Mouse (Mus musculus) right cerebral cortex, adult 18-20 months (tissue): ENCODE measurements around the gene Mrpl34.

ENCODE experiments used
- DNase-seq: peaks from one replicate; pipeline ENCODE4 v3.0.0; 2022; ENCODE audit warnings: mixed read lengths

Gene Mrpl34

DNA sequence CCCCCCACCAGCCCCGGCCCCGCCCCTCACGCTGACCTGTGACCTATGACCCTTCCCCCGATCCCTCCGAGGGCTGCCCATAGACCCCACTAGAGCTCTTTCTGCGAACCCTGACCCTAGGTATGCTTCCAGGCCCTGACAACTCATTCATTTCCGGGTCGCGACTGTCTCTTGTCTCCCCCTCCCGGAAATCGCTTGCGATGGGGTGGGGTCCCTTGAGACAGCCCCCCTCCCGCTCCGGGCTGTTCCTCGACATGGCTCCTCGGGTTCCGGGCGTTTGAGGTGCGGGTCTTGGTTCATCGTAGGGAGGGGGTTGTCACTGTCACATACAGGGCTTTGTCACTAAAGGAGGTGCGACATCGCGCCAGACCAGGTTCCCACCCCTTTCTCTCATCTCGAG, 4.7 kb downstream of the Mrpl34 start:
- peak; percentile 61 for DNase-seq

GRCm38 (mm10) chr8:71470146-71470912, 5.6 kb downstream of the Mrpl34 start:
- DNase-seq = no peak

DNA sequence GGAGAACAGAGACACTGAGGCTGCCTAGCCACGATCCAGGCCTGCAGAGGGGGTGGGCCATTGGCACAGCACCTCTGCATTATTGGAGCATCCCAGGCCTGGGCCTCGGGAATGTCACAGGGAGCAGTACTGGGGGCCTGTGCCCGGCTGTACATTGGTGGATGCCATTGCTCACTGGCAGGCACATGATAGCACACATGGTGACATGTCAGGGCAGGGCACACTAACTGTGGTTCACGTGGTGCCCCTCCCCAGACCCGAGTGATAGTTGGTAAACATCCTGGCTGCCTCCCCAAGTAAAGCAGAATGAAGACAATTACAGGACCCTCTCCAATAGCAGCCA, 6.1 kb downstream of the Mrpl34 start:
- DNase-seq = no peak

DNA sequence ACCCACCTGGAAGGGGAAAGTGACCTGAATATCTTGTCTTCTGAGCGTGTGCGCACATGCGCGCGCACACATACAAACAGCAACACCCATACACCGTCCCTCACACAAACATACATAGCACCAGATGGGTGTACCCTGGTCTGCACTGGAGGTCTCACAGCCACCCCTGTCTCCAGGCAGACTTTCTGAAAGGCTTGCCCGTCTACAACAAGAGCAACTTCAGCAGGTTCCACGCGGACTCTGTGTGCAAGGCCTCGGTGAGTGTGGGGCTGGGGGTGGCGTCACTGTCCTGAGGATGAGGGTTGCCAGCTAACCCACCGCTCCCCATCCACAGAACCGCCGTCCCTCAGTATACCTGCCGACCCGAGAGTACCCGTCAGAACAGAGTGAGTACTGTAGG, 7.1 kb downstream of the Mrpl34 start:
- DNase-seq = no peak

DNA sequence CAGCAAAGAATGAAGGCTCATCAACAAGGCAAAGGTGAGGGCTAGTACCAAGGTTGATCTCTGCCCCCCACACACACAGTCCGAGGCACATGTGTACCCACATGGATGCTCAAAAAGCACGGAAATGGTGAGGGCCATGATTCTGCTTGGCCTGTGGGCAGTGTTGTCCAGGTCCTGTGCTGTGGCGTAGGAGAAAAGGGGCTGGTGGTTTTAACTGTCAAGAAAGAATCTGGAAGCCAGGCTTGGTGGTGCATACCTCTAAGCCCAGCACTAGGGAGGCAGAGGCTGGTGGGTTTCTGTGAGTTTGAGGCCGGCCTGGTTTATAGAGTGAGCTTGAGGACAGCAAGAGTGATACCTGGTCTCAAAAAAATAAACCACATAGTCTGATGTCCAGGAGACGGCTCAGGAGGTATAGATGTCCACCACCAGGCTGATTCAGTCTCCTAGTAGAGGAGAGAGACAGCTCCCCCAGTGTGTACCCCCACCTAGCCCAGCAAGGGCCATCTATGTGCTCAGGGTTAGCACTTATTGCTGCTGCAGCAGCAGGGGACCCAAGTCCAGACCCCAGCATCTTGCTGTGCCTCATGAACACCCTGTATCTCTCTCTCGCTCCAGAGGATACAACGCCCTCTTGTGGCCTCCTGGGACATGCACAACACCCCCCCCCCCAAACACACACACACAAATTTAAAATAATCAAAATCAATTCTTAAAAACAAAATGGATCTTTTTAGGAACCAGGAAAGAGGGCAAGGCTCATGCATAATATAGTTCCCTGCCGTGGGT, 8.0 kb downstream of the Mrpl34 start:
- no peak for DNase-seq

- DNase-seq = no peak
Observed at GRCm38 (mm10) chr8:71474344-71474743, 9.6 kb downstream of the Mrpl34 start.

GRCm38 (mm10) chr8:71474785-71475701, 10.3 kb downstream of the Mrpl34 start:
- no peak for DNase-seq

DNA sequence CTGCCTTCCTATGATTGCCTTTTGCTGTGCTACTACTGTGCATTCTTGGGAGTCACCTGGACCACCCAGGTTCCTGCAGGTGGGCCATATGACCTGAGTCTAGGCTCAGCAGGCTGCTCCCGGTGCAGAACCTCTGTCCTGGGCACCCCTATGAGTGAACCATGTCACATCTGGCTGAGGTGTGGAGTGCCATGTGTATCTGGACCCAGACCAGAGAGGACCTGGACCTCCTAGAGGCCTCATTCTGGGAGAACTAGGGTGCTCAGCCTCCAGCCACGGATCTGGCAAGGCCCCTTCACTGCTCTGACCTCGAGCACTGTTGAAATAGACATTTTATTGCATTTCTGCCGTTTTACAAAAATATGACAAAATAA, 10.9 kb downstream of the Mrpl34 start:
- DNase-seq = no peak

GRCm38 (mm10) chr8:71476099-71476940, 11.6 kb downstream of the Mrpl34 start:
- peak; percentile 85 for DNase-seq

- DNase-seq = no peak
Observed at GRCm38 (mm10) chr8:71477196-71477845, 12.6 kb downstream of the Mrpl34 start.

DNA sequence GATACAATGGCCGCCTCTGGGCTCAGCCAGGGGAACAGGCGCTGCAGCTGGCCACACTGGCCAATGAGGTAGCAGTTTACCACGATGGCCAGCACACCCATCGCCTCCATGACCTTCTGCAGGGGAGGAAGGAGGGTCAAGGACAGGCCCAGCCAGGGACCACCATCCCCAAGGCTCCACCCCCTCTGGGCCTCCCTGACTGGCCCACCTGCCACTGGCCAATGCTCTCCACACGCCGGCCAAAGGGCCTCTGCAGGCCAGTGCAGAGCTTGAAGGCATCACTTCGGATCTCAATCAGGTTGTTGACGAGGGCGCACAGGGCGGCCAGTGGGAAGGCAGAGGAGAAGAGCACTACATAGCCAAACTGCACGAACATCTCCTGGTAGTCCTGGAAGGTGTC, 14.2 kb downstream of the Mrpl34 start:
- DNase-seq = no peak

GRCm38 (mm10) chr8:71483932-71484331, 19.2 kb downstream of the Mrpl34 start:
- DNase-seq = no peak

GRCm38 (mm10) chr8:71484736-71485135, 20.0 kb downstream of the Mrpl34 start:
- DNase-seq = no peak

GRCm38 (mm10) chr8:71485142-71486135, 20.7 kb downstream of the Mrpl34 start, which contains the start of gene Ano8:
Gene Ano8, minus strand, starts transcription at chr8:71485963.
- peak; percentile 92 for DNase-seq

- no peak for DNase-seq
Observed at GRCm38 (mm10) chr8:71486136-71486529, 21.4 kb downstream of the Mrpl34 start.

GRCm38 (mm10) chr8:71487691-71488445, 23.1 kb downstream of the Mrpl34 start, which contains the start of gene Gtpbp3:
Gene Gtpbp3, plus strand, starts transcription at chr8:71488103.
- peak; percentile 87 for DNase-seq

- DNase-seq = peak; percentile 90
Observed at GRCm38 (mm10) chr8:71488454-71488853, 23.7 kb downstream of the Mrpl34 start.

DNA sequence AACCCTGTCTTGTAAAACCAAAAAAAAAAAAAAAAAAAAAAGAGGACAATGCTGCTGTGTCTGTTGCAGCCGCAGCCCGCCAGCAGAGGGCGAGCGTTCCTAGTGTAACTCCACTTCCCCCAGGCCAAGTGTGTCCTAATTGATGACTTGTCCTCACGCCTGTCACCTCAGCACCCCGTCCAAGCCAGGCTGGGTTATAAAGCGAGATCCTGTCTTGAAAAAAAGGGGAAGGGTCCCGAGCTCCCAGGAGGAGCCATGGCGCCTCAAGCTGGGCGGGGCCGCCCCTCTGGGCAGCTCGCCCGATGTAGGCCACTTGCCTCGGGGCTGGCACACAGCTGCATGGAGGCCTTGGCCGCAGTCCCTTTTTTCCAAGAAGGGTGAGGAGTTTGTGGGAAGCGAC, 30.3 kb downstream of the Mrpl34 start:
- peak; percentile 78 for DNase-seq

GRCm38 (mm10) chr8:71495811-71496210, 31.1 kb downstream of the Mrpl34 start:
- no peak for DNase-seq

DNA sequence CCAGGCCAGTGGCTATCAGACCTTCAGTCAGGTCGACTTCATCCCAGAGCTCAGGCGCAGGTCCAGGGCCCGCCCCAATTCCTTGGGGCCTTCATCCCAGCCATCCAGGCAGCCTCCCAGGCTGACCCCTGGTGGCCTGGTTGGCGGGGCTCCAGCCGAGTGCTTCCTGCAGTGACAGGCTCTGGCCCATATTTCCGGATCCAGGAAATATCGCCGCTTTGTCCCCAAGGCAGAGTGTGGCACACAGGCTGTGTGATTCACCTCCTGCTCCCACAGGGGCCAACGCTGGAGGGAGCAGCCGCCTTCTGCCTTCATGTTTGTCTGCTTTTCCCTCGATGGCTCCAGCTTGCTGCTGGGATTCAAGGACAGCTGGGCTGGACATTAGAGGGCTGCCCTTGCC, 31.7 kb downstream of the Mrpl34 start:
- no peak for DNase-seq
